Mouse (Mus musculus): ENCODE measurements at regions not wholly inside any gene's neighbourhood (a gene's known extent, or its start where the extent isn't known, plus 50 kb on each side); places are given as distances from the start of the nearest gene placed in this dataset.
"Not testable (repeated sequence)": the region's sequence is repeated elsewhere in the genome, so short reads cannot be mapped to it uniquely, and the experiment has no call there.

DNA sequence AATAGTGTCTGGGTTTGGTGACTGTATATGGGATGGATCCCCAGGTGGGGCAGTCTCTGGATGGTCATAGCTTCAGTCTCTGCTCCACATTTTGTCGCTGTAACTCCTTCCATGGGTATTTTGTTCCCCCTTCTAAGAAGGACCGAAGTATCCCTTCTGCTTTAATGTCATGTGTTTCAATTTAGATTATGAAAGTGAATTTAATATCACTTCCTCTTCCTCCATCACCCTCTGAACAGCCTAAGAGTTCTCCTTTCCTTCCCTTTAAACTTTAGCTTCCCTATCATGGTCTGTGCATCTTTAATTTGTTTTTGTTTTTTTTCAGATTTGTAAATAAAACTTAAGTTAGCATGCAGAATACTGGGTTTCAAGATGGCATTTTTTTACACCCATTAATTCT lies 211.0 kb upstream of the Phyhipl start:
- no peak for DNase-seq

DNA sequence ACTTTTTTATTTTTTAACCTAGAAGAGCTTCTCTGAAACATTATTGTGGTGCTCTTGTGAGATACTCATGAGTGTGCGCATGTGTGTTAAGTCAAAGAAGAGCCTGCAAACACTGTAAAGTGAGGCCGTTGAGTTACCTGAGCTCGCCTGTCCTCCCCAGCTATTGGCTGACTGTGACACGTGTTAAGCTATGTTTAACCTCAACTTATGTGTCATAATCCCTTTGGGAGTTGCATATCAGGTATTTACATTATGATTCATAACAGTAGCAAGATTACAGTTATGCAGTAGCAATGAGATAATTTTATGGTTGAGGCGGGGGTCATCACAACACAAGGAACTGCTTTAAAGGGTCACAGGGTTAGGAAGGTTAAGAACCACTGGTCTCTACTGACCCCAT lies 208.9 kb upstream of the Phyhipl start:
- DNase-seq: no peak

DNA sequence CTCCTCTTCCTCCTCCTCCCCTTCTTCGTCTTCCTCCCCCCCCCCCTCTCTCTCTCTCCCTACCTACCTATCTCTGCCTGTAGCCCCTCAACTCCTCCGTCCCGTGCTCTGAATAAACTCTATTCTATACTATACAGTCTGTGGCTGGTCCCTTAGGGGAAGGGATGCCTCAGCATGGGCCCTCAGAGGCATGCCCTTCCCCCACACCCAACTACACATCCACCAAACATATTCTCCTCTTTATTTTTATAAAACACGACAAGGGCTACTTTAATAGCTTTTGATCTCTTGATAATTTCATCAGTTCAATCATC lies 206.2 kb upstream of the Phyhipl start:
- no peak for DNase-seq

- DNase-seq: no peak
Measured at GRCm38 (mm10) chr10:70861131-70862021, 205.6 kb upstream of the Phyhipl start.

DNA sequence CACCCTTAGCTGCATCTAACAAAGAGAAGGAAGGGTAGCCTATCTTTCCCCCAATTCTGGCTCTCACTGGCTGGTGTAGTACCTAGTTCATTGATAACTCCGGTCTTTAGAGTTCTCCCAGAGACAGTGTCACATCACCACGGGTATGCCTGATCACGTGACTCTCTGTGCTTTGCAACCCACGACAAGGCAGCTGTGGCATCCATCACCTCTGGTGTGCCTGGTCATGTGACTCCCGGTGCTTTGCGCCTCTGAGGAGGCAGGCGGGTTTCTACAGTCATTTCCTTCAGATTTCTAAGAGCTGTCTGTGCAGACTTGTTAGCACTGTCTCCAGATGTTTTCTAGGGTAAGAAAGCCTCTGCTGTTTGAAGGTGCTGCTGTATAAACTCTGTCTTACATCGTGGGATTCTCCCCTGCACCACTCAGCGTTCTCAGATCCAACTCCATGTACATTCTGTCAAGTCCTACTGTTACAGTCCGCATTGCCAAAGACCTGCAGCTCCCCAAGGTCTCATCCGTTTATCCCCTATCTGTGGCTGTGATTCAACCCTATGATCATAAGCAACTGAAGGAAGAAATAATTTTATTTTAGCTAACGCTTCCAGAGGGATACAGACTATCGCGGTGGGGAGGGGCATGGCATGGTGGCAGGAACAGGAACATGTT lies 201.5 kb upstream of the Phyhipl start:
- no peak for DNase-seq

DNA sequence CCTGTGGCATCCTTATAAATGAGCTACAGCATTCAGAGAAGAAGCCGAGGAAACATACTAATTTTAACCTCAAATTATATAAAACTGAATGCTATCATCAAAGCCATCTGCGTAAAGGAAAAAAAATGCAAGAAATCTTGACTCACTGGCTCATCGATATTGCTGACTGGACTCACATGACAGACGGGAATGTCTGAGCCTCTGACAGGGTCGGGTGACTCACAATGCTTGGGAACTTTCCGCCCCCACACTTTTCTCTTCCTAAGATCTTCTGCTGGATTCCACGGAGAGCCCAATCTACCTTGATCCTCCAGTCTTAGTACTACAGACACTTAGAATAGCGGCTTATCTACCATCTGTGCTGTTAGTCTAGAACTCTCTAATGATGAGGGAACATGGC lies 200.2 kb upstream of the Phyhipl start:
- no peak for DNase-seq

GRCm38 (mm10) chr10:70853614-70854013 lies 197.8 kb upstream of the Phyhipl start:
- no peak for DNase-seq

GRCm38 (mm10) chr10:70848141-70848540 lies 192.4 kb upstream of the Phyhipl start:
- DNase-seq: no peak

- DNase-seq: no peak
Measured at GRCm38 (mm10) chr10:70847341-70847882, 191.6 kb upstream of the Phyhipl start.

DNA sequence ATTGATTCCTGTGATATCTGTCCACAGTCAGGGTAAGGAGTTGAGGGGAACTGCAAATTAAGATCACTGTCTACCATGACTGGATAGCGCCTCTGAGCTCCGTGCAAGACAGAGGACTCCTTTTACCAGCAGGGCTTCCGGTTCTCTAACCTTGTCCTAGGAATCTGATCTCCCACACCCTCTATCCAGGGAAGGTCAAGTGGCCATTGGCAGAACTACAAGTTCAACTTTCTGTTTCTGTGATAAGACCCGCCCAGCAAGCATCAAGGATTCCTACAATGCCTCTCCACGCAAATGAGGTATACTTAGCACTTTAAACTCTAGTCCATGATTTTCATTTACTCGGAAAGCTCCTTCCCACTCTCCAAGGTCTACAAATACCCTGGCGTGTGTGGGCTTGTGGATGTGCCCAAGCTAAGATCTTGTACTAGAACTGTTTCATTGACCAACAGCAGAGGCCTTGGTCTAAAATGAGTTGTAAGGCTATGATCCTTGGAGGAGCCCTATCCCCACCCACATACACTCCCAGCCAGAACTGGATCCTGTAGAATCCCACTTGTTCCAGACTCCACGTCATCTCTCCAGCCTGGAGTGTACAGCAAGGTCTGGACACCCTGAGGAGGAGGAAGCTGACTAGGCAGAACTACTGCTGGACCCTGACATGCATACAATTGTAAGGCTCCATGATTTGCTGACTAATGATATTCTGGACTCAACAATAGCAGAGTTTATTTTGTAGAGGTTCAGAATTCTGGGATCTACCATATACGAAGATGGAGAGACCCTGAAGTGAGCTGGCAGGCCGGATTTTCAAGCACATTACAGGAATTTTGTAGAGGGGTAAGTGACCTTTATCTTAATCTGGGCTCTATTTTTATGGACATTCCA lies 190.8 kb upstream of the Phyhipl start:
- DNase-seq: no peak

DNA sequence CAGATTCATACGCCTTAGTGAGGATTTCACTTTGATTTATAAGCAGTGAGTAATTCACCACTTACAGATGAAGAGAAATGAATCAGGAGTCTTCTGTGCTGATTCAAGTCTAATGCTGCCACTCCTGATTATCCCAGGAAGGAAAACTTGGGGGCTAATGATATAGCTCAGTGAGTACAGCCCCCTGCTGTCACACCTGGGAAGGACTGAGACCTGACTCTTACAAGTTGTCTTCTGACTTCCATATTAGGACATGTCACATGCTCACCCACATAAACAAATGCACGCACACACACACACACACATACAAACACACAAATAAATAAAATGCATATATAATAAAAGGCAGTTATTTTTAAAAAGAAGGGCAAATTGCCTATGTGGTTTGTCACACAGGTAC lies 188.1 kb upstream of the Phyhipl start:
- DNase-seq: no peak

- DNase-seq: no peak
Measured at GRCm38 (mm10) chr10:70842176-70842838, 186.5 kb upstream of the Phyhipl start.

- not testable (repeated sequence) for DNase-seq
Measured at GRCm38 (mm10) chr10:70841179-70841578, 185.4 kb upstream of the Phyhipl start.

DNA sequence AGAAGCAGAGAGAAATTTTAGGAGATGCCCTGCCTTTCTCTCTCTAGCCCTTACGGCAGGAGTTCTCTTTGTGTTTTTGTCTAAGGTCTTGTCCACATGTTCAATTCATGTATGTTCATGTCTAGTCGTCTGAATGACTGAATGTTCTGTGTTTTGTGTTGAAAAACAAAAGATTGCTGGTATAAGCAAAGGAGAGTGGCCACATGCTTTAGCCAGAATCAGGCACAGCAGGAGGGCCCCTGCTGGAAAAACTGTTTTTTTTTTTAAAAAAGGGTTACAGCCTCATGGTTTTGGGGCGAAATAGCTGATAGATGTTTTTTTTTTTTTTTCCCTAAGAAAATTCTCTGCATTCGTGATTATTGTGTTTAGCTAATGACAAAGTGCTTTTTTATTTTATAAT lies 182.4 kb upstream of the Phyhipl start:
- no peak for DNase-seq

GRCm38 (mm10) chr10:70837326-70837725 lies 181.6 kb upstream of the Phyhipl start:
- no peak for DNase-seq

GRCm38 (mm10) chr10:70832616-70833015 lies 176.9 kb upstream of the Phyhipl start:
- DNase-seq: no peak

DNA sequence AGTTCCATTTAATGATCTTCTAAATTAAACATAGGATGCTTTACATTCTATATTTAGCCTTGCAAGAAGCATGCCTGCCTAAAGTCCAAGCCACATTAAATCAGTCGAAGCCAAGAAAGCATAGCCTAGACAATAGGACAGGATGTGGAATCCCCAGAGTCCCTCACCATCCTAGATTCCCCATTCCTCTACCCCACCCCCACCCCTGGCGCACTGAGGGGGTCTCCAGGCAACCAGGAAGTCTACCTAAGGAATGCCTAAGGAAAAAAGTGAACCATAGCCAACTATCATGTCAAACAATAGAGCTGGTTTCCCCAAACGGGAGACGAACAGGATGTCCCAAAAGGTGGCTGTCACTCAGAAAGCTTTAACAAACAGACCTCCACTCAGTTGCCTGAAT lies 172.5 kb upstream of the Phyhipl start:
- DNase-seq: no peak

GRCm38 (mm10) chr10:70827522-70827921 lies 171.8 kb upstream of the Phyhipl start:
- DNase-seq: not testable (repeated sequence)

DNA sequence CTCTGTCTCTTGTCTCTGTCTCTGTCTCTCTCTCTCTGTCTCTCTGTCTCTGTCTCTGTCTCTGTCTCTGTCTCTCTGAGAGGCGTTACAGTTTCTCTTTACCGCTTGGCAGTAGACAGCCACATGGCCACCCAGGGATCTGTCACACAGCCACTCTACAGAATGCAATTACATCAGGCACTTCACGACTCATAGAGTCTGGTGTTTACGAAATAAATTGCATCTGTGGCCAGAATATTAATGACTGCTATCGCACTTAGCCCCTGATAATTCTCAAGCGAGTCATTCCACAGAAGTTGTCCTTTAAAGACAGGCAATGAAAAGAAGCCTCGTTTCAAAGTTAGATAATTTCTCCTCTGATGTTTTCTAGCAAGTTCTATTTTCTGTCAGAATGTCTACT lies 170.9 kb upstream of the Phyhipl start:
- no peak for DNase-seq

- no peak for DNase-seq
Measured at GRCm38 (mm10) chr10:70825451-70825850, 169.7 kb upstream of the Phyhipl start.

- DNase-seq: no peak
Measured at GRCm38 (mm10) chr10:70824461-70824860, 168.7 kb upstream of the Phyhipl start.

DNA sequence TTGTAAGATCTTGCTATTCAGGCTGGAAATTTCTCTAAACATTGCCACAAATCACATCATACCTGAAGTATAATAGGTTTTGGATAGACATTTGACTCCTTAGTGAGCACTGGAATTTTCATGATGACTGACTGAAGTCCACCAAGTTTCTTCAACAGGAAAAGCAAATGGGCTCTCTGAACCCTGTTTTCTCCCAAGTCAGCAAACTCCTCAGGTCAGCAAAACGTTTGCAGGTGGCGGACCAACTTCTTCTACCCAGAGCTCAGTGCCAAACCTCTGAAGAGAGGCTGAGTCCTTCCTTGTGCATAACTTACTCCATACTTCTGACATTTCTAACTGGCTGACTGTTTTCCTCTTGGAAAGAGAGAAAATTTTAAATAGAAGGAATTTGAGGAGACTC lies 164.2 kb upstream of the Phyhipl start:
- no peak for DNase-seq

All from cerebellum, adult 8-10 months (tissue).